Mouse (Mus musculus): Measurements from ENCODE around the gene Hivep3. TPM values are rescaled to one million over a fixed set of nuclear protein-coding genes. Genes with fewer than 3 reads are reported as not detected.

The Hivep3 gene
- total RNA-seq, 2 experiments from 2014 or later, result 63.9 to 64.4 TPM

DNA sequence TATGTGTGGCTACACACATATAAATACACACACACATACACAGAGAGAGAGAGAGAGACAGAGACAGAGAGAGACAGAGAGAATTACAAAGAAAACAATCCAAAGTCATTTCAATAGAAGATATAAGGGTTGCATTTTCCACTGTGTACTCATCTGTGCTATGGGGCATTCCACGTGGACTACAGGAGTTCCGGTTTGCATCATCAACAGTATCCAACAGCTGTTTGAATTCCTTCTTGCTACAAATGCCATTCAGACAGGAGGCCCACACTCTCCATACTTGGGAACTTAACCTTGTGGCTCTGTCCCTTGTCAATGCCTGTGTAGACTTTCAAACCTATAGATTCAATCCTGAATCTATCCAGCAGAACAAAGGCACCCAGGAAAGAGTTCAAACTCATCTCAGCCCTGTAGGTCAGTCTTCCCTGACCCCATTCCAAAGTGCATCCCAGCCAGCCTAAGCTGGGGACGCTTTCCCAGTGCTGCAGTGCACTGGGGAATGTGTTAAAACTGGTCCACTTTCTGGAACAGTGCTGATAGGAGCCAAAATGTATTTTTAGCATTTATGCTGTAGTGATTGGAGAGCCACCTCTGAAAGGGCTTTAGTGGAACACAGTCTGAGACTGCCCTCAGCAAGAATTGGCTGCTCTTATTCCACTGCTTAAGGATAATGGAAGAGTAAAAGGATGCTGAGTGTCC lies 335.4 kb downstream of the Hivep3 start:
- DNase-seq, result no peak

DNA sequence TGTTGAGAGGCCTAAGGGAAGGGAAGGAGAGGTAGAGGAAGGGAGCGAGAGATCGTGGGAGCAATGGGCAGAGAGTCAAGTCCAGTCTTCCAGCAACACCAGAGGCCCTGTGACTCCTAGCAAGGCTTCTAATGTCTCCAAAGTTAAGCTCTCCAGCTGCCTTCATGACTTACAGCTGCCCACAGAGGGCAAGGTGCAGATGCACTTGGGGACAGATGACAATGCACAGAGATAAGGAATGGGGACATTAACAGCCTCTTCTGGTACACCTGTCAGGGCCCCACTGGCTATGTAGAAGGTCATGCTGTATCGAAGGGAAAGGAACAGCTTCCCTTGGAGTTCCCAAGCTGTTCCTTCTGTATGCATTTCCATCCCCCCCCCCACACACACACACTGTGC lies 336.0 kb downstream of the Hivep3 start:
- DNase-seq, result no peak
- intact Hi-C loops (cut with DNase I), result no loop called here

More for the DNA sequence above, 335.4 kb downstream of the Hivep3 start:
- intact Hi-C loops (cut with DNase I), result no loop called here

DNA sequence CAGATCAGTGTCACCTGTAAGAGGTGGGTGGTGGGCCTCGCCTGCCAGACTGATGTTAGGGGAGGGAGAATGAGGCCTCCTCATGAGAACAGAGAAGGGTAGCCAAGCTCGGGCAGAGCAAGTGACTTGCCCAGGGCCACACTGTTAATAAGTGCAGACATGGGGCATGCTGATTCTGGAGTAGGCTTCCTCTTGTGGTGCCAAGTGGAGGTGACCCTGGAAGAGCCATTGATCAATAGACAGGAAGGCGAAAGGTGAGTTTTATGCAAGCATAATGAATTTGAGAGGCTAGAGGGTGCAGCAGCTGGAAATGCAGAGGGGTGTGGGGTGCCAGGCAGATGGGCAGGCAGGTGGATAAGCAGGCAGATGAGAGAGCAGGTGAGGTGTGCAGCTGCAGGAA lies 337.8 kb downstream of the Hivep3 start:
- no peak for DNase-seq
- intact Hi-C loops (cut with DNase I), result no loop called here

DNA sequence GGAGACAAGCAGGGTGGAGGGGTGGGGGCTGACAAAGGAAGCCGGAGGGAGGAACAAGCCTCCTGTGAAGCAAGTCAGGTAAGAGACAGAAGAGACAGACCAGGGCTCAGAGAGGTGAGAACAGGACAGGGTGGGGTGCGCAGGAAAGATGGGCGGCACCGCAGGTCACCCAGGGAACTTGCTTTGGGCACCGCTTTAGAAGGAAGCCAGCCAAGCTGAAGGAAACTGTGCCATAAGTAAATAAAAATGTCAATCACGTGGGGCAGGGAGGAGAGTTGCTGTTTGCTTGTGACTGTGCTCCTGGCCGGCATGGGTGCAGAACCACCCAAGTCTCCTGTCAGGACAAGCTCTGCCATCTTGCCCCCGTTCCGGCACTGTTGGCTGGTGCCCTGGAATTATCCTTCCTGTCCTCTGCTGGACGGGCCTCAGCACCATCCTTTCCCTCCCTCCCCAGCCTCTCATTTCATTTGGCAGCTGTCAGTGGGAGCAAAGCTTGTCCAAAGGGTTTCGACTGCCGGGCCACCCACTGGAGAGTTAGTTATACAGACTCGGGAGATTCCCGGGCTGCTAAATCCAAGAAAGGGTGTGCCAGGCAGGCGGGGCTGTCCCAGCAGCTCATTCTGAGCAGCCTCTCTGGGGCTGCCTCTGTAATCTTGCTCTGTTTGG lies 338.4 kb downstream of the Hivep3 start:
- intact Hi-C loops (cut with DNase I), result no loop called here
- DNase-seq, result peak; percentile 24

DNA sequence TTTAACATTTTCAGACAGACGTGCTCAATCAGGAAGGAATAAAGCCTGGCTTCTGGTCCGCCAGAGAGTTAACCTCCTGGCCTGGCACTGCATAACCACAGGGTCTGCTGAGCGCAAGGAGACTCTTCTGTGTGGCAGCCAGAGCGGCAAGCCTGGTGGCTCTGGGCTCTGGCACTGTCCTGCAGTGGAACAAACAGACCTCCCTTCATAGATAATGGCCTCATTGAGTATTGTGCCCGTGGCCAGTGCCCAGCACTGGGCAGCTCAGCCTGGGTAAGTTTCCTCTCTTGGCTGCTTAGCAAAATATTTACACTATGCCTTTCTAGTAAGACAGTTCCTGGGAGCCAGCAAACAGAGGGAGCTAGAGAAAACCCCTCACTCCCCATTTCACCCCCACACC lies 340.5 kb downstream of the Hivep3 start:
- DNase-seq, result peak; percentile 60
- intact Hi-C loops (cut with DNase I), result no loop called here

DNA sequence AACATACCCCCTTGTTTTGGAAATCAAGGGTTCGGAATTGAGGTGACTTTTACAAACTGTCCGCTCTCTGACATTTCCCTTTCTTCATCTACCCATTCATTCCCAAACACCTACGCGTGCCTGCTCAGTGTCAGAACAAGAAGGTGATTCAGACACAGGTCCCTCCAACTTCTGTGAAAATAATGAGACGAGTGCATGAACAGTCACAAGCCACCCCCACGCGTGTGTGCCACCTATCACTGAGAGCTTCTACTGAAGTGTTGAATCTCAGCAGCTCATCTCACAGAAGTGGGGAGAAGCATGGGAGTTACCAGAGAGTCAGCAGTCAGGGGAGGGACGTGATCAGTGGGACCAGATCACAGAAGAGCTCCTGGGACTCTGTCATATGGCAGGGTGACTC lies 343.7 kb downstream of the Hivep3 start:
- DNase-seq, result no peak
- intact Hi-C loops (cut with DNase I), result no loop called here

DNA sequence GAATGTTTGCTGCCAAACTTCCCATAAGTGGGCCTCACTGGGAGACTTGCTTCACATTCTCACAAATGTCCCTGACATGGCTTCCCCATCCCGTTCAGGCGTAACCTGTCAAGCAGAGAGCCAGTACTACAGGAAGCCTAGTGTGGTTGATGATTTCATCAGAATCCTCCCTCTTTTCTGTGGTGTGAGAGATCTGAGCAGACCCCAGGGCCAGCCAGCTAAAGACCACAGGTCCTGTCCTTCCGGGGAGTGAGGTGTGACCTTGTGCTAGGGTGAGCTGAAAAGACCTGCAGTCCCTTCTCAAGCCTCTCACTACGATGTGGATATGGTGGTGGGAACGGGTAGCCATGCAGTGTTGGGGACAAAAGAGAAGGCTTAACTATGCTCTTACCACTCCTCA lies 348.9 kb downstream of the Hivep3 start:
- no peak for DNase-seq
- intact Hi-C loops (cut with DNase I), result no loop called here

DNA sequence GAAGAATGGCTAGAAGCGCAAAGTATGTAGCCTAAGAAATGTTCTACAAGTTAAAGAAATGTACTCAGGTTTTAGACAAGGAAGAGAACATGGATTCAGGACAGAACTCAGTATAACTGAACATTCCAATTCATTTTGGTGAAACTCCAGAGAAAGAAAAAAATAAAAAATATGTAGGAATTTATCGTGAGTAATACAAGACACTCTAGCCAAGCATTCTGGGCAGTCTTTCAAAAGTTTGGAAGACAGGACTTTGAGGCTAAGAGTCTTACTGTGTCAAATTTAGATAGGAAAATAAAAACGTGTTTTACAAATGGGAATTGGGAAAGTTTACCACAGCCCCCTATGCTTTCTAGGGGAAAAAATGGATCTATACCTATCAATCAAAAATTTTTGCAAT lies 350.1 kb downstream of the Hivep3 start:
- DNase-seq, result no peak
- intact Hi-C loops (cut with DNase I), result no loop called here

DNA sequence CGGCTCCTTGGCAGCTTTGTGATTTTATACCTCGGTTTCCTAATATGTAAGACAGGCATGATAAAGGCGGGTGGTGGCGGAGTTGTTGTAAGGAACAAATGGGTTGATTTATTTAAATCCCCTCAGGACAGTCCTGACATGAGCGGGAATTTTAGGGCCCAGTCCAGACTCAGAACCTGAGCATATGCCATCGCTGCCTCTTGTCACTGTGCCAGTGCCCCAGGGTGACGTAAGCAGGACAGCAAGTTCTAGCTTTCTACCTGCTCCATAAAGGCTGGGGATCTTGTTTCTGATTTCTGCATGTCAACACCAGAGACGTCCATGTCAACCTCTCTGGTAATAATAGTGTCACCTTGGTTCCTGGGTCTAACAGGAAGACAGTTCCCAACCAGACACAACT lies 356.0 kb downstream of the Hivep3 start:
- DNase-seq, result peak; percentile 38
- intact Hi-C loops (cut with DNase I), result no loop called here

DNA sequence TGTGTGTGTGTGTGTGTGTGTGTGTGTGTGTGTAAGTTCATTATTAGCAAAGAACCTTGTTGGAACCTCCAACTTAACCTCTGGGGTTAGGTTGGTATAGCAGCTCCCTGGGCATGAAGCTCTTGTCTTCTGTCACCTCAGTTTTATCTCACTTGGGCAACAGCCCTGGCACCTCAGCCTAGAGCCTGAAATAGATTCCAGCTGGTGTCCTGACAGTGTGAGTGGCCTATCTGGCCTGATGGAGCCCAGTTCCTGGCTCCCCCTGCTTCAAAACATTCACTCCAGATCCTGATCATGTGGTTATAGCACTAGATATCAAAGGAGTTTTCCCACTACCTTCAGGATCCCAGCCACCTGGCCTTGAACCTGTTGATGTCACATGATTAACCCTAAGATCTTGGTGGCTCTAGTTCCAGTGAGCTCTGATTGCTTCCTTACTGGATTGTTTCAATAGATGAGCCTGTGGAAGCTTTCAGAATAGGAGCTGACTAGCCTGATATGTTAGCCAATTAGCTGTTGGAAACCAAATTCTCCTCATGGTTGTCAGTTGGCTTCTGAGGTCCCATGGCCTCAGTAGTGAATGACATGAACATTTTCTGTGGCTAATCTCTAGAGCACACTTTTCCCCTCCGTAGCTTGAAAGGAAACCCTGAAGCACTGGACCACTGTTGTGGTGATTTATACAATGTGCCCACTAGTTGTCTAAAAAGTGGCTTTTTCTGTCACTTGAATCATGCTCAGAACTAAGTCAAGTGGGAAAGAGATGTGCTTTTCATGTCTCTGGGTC lies 358.6 kb downstream of the Hivep3 start:
- DNase-seq, result no peak
- intact Hi-C loops (cut with DNase I), result no loop called here

DNA sequence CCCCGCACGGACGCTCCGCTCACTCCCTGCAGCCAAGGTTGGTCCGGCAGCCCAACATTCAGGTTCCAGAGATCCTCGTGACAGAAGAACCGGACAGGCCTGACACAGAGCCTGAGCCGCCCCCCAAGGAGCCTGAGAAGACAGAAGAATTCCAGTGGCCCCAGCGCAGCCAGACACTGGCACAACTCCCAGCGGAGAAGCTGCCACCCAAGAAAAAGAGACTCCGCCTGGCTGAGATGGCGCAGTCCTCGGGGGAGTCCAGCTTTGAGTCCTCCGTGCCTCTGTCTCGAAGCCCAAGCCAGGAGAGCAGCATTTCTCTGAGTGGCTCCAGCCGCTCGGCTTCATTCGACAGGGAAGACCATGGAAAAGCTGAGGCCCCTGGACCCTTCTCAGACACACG lies 363.4 kb downstream of the Hivep3 start:
- intact Hi-C loops (cut with DNase I), result no loop called here
- no peak for DNase-seq

DNA sequence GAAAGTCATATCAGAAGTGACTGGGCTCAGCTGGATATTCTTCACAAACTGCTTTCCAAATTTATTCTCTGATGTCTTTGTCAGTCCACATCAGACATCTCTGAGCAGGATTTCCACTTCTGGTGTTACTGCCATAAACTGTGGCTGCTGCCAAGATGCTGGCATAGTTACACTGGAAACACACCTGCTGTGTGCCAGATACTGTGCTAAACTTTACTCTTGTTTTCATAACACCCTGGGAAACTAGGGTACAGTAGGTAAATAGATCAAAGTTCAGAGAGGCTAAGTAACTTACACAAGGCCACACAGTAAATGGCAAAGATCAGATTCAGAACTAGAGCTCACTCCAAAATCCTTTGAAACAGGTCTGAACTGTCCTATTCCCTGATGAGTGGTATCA lies 367.6 kb downstream of the Hivep3 start:
- no peak for DNase-seq
- intact Hi-C loops (cut with DNase I), result loop anchor here (5.0 to 10.0 kb wide), 2 partner anchors 186 to 289 kb away; no protein-coding TSS in a partner anchor

DNA sequence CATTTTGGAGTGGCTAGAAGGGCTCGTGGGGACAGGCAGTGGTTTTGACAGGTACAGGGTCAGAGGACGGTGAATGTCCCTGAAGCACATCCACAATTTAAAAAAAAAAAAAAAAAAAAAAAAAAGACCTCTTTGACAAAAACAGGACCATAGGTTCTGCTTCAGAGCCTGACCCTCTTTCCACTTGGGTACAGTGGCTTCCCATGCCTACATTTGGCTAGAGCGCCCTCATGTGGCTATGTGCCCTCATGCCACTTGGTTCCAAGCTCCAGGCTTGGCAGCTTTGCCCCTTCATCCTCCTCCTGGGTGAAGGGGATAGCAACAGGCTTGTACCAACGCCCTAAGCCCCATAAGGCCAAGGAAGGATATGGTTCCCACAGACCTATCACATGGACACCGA lies 371.0 kb downstream of the Hivep3 start:
- peak; percentile 84 for DNase-seq
- intact Hi-C loops (cut with DNase I), result loop anchor here (5.0 to 10.0 kb wide), 2 partner anchors 190 to 292 kb away; no protein-coding TSS in a partner anchor

DNA sequence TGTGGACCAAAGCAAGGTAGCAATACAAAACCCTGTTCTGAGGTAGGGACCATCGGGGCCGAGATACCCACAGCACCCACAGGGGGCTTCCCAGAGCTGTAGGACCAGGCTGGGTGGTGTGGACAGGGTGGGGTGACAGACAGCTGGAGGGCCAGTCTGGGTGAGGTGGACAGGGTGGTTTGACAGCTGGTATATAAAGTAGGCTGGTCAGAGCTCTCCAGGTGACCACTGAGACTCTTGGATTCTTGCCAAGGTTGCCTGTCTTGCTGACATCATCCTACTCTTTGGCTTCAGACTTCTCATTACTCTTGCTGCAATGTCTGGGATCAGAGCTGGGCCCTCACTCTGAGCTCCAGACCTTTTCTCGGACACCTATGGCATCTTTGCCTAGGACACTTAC lies 372.8 kb downstream of the Hivep3 start:
- no peak for DNase-seq
- intact Hi-C loops (cut with DNase I), result loop anchor here (10.0 kb wide), 1 partner anchor 192 kb away; no protein-coding TSS in a partner anchor

DNA sequence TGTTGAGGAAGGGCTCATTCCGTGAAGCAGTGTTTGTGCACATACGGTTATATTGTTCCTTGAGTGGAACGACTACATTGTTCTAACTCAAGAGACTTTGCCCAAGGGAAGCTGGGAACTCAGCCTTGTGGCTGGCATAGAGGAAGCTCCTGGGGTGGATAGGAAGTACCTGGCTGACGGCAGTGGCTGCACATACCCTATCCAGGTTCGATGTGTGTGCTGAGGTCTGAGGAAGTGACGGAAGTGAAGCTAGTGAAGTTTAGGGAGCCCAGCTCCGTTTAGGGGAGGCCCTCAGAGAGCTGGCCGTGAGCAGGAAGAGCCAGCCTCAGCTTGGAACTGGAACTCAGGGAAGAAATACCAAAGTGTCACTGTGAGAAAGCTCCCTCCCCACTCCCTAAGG lies 374.2 kb downstream of the Hivep3 start:
- no peak for DNase-seq
- intact Hi-C loops (cut with DNase I), result loop anchor here (10.0 kb wide), 1 partner anchor 193 kb away; no protein-coding TSS in a partner anchor

DNA sequence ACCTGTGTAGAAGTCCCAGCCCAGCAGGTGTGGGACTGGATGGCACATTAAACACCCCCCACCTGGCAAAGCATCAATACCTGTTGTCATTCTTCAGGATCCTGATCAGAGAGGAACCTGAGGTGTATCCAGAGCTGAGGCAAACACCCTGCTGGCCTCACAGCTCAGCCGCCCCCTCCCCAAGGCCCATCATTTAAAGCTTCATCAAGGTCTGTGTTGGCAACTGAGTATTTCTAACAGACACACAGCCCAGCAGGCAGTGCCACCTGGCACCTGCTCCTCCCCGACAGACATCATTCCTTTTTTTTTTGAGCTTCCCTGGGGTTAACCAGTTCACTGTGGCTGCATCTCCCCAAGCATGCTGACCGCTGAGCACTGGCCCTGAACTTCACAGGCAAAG lies 381.9 kb downstream of the Hivep3 start:
- intact Hi-C loops (cut with DNase I), result no loop called here
- no peak for DNase-seq

DNA sequence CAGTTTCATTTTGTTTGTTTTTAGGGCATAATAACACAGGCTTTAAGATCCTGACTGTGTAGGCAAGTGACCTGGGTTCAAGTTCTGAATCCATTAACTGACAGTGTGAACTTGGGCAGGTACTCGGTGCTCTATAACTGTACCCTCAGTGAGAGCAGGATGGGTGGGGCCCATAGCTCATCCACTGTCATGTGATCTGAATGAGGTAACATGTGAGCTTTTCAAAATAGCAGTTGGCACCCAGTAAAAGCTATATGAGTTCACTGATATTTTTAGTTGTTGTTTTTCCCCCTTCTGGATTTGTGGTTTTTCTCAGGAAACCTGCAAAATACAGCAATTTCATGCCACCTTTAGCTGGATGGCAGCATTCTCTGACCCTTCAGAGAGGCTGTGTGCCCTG lies 382.7 kb downstream of the Hivep3 start:
- no peak for DNase-seq
- intact Hi-C loops (cut with DNase I), result no loop called here

DNA sequence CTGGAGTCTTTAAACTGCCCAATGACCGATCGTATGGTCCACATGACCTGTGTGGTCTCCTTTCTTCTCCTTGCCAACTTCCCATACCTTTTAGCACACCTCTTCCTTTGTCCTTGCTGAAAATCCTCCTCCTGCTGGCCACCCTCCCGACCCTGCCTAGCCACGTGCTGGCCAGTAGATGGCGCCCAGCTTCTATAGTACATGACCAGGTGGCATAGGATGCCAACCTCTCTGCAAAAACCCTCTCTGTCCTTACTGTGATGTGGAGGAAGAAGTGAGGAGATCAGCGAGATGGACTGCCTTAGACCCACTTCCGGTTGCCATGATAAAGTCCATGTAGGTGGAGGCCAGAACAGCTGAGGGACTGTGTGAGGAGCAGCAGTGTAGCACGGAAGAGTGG lies 386.7 kb downstream of the Hivep3 start:
- intact Hi-C loops (cut with DNase I), result no loop called here
- DNase-seq, result peak; percentile 81

DNA sequence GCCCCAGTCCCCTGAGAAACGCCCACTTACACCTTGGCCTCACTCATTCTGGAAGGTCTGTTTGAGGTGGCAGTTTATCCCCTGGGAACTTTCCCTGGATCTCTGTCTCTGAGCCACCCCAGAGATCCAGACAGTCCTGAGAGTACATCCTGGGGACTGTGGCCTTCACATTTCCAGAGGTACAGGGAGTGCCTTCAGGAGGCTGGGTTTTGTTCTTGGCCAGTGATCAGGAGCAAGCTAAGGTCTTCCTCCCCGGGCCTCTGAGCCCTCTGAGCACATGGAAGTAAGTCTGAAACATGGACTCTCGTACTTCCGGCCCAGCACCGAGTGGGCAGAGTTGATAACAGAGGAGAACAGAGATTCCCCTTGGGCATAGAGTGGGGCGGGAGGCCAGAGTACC lies 391.1 kb downstream of the Hivep3 start:
- DNase-seq, result no peak
- intact Hi-C loops (cut with DNase I), result loop anchor here (5.0 kb wide), 1 partner anchor 492 kb away; no protein-coding TSS in a partner anchor

DNA sequence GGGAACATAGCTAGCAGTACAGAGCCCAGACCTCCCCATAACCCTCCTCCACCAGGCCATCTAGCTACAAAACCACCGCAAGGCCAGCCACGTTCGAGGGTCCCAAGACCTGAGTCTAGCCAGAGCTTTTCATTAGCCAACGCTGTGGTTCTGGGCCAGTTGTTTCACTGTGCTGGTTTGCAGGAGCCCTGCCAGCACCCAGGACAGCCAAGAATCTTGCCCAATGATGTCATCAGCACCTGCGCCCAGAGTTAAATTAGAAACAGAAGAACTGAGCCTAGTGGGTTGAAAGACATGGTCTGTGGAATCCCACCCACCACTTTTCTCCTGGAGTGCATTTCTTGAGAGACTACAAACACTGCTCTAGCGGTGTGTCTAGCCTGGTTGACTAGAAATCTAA lies 392.5 kb downstream of the Hivep3 start:
- intact Hi-C loops (cut with DNase I), result loop anchor here (5.0 kb wide), 1 partner anchor 494 kb away; no protein-coding TSS in a partner anchor

DNA sequence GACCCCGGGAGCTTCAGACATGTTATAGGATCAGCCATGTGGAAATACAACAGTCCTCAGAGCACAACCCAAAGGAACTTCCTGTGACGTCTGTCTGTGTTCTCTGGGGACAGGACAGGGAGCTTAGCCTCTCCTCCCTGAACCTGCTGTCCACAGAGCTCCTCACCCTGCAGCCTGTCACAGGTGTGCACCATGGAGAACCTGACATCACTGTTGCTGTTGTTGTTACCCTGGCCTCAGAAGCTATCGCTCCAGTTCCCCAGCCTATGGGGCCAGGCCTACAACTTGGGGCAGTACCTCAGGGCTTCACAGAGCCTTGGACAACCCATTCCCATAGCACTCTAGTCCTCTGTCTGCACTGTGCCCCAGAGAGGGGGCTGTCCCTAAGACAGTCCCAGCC lies 393.7 kb downstream of the Hivep3 start:
- intact Hi-C loops (cut with DNase I), result loop anchor here (5.0 kb wide), 1 partner anchor 495 kb away; no protein-coding TSS in a partner anchor
- no peak for DNase-seq

More for the DNA sequence above, 392.5 kb downstream of the Hivep3 start:
- peak; percentile 64 for DNase-seq
